ENCODE assay signal across 8 mouse cellular contexts in the genomic region with DNA sequence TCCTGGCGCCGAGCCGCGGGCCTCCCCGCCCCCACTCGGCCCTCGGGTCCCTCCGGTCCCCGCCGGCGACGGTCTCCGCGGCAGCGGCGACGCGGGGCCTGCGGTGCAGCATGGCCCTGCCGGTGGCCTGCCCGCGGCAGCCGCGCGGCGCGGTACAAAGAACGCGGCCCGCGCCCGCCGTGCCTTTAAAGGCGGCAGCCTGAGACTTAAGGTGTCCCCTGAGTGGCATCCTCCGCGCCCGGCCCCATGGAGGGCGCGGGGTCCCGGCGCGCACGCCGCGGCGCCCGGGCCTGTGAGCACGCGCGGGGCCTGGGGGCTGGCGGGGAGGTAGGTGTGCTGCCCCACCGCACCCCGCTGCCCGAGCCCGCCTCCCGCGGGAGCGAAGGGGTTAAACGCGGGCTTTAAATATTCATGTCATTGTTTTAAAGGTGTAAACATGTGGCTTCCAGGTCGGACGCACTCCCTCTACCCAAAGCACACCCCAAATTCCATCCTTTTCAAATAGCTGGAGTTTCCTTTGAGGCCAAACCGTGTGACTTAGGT. TPM values are rescaled to one million over a fixed set of nuclear protein-coding genes. Genes with fewer than 3 reads are reported as not detected.
DNase-seq lines count a peak whose midpoint lies in the region; ATAC-seq and TF ChIP-seq lines count a peak whose summit lies in the region.

No protein-coding gene starts in this region.

- peak overlapping the region; percentile 84 for H3K4me3 ChIP-seq in cortical plate, adult 2 months (ENCODE audit: insufficient read depth, low read length)
- H3K4me3 ChIP-seq in intestine, embryonic 15.5 days (replicated peaks) = peak overlapping the region; percentile 98
- H3K4me3 ChIP-seq in limb, embryonic 14.5 days (replicated peaks; ENCODE audit: low read length) = peak overlapping the region; percentile 94
- H3K4me3 ChIP-seq in midbrain, embryonic 14.5 days (replicated peaks; ENCODE audit: low read depth, low read length) = peak overlapping the region; percentile 98
- H3K4me3 ChIP-seq in stomach, embryonic 16.5 days (replicated peaks; ENCODE audit: low read length) = peak overlapping the region; percentile 90

- H3K4me2 ChIP-seq in intestine, embryonic 15.5 days (replicated peaks) = peak overlapping the region; percentile 54
- peak overlapping the region; percentile 60 for H3K4me2 ChIP-seq in limb, embryonic 14.5 days (replicated peaks; ENCODE audit: low read depth, low read length, severe bottlenecking)
- peak overlapping the region; percentile 68 for H3K4me2 ChIP-seq in midbrain, embryonic 14.5 days (ENCODE audit: low read length)
- H3K4me2 ChIP-seq in stomach, embryonic 16.5 days (ENCODE audit: low read depth, low read length) = peak overlapping the region; percentile 84

- H3K36me3 ChIP-seq in intestine, embryonic 15.5 days = peaks cover 9% of the 10 kb centered on the region
- peaks cover 21% of the 10 kb centered on the region for H3K36me3 ChIP-seq in limb, embryonic 14.5 days (ENCODE audit: control insufficient read depth, insufficient read depth, low read length)
- H3K36me3 ChIP-seq in midbrain, embryonic 14.5 days (ENCODE audit: control insufficient read depth, insufficient read depth, low read length) = peaks cover 25% of the 10 kb centered on the region
- H3K36me3 ChIP-seq in stomach, embryonic 16.5 days (ENCODE audit: control insufficient read depth, insufficient read depth, low read length) = peaks cover 3% of the 10 kb centered on the region; the same call in 1 of the 2 replicates

- no peak for TF ChIP-seq CTCF in cortical plate, adult 2 months (IDR thresholded peaks at IDR 0.05; ENCODE audit: extremely low read depth, insufficient read depth, low read length)

- H3K9ac ChIP-seq in intestine, embryonic 15.5 days = peak overlapping the region; percentile 99
- peak overlapping the region; percentile 99 for H3K9ac ChIP-seq in limb, embryonic 14.5 days (ENCODE audit: low read depth, low read length, severe bottlenecking)
- peak overlapping the region; percentile 98 for H3K9ac ChIP-seq in midbrain, embryonic 14.5 days (replicated peaks; ENCODE audit: low read length)
- peak overlapping the region; percentile 99 for H3K9ac ChIP-seq in stomach, embryonic 16.5 days (ENCODE audit: low read length)

- peaks cover 4% of the 10 kb centered on the region for H3K4me1 ChIP-seq in cortical plate, adult 2 months (ENCODE audit: control insufficient read depth, insufficient read depth, low read length)
- peaks cover 12% of the 10 kb centered on the region; the same call in 1 of the 2 replicates for H3K4me1 ChIP-seq in intestine, embryonic 15.5 days (replicated peaks)
- peaks cover 11% of the 10 kb centered on the region; the same call in 1 of the 2 replicates for H3K4me1 ChIP-seq in limb, embryonic 14.5 days (ENCODE audit: control insufficient read depth, insufficient read depth, low read length)
- H3K4me1 ChIP-seq in midbrain, embryonic 14.5 days (ENCODE audit: control insufficient read depth, insufficient read depth, low read length) = peaks cover 20% of the 10 kb centered on the region
- H3K4me1 ChIP-seq in stomach, embryonic 16.5 days (ENCODE audit: control insufficient read depth, insufficient read depth, low read length) = peaks cover 7% of the 10 kb centered on the region

- peak; percentile 48 for DNase-seq in right cerebral cortex, adult 18-20 months
- no peak for DNase-seq in right cerebral cortex, postnatal 25 days
- DNase-seq in gastrocnemius, adult 8-10 months (ENCODE audit: low spot score in 2 of 2) = peak; percentile 56 to 63
- DNase-seq in limb, embryonic 14.5 days (ENCODE audit: low spot score) = peak; percentile 58
- peak; percentile 84 for DNase-seq in midbrain, embryonic 14.5 days

- H3K9me3 ChIP-seq in intestine, embryonic 15.5 days = no peaks in the 10 kb centered on the region
- no peaks in the 10 kb centered on the region for H3K9me3 ChIP-seq in limb, embryonic 14.5 days (ENCODE audit: control insufficient read depth, low read length)
- no peaks in the 10 kb centered on the region for H3K9me3 ChIP-seq in midbrain, embryonic 14.5 days (ENCODE audit: control insufficient read depth, low read length)
- H3K9me3 ChIP-seq in stomach, embryonic 16.5 days (replicated peaks; ENCODE audit: control insufficient read depth, low read length) = no peaks in the 10 kb centered on the region

- no peaks in the 10 kb centered on the region for H3K27me3 ChIP-seq in intestine, embryonic 15.5 days (replicated peaks)
- H3K27me3 ChIP-seq in limb, embryonic 14.5 days (ENCODE audit: control insufficient read depth, insufficient read depth, low read length) = no peaks in the 10 kb centered on the region
- no peaks in the 10 kb centered on the region for H3K27me3 ChIP-seq in midbrain, embryonic 14.5 days (ENCODE audit: control insufficient read depth, insufficient read depth, low read length)
- no peaks in the 10 kb centered on the region for H3K27me3 ChIP-seq in stomach, embryonic 16.5 days (ENCODE audit: control insufficient read depth, insufficient read depth, low read length)

- H3K27ac ChIP-seq in cortical plate, adult 2 months (ENCODE audit: insufficient read depth, low read length) = peak overlapping the region; percentile 96
- H3K27ac ChIP-seq in intestine, embryonic 15.5 days = peak overlapping the region; percentile 99
- peak overlapping the region; percentile 100 for H3K27ac ChIP-seq in limb, embryonic 14.5 days (replicated peaks; ENCODE audit: low read depth, low read length)
- peak overlapping the region; percentile 100 for H3K27ac ChIP-seq in midbrain, embryonic 14.5 days (replicated peaks; ENCODE audit: low read depth, low read length)
- H3K27ac ChIP-seq in stomach, embryonic 16.5 days (ENCODE audit: low read length) = peak overlapping the region; percentile 99

- under 1% methylated on average over 63 of the region's 63 CpGs for WGBS in intestine, embryonic 15.5 days
- under 1% methylated on average over 40 of the region's 63 CpGs for WGBS in limb, embryonic 14.5 days
- WGBS in midbrain, embryonic 14.5 days = under 1% methylated on average over 62 of the region's 63 CpGs
- WGBS in stomach, embryonic 16.5 days = under 1% methylated on average over 62 of the region's 63 CpGs

- no peak for TF ChIP-seq POLR2A in cortical plate, adult 2 months (IDR thresholded peaks at IDR 0.05; ENCODE audit: extremely low read depth, insufficient read depth, low read length)
- TF ChIP-seq POLR2A in limb, embryonic 14.5 days (IDR thresholded peaks at IDR 0.05; ENCODE audit: borderline replicate concordance, extremely low read depth, insufficient read depth, insufficient read length) = 0 out of 2 replicates have a peak, but pooled peaks have one; percentile 25

- ATAC-seq in intestine, embryonic 15.5 days = peak; percentile 67
- peak; percentile 53 for ATAC-seq in limb, embryonic 14.5 days (ENCODE audit: low FRiP score, low read depth)
- ATAC-seq in midbrain, embryonic 14.5 days (ENCODE audit: low FRiP score, low TSS enrichment) = peak; percentile 57
- ATAC-seq in stomach, embryonic 16.5 days (ENCODE audit: insufficient read depth, low FRiP score) = peak; percentile 59

RNA-seq across cellular contexts. Expression of gene Sephs1, which starts 1.0 kb away (rescaled TPM):
- polyA plus RNA-seq in cortical plate, adult 2 months (2012; rRNA removed) = 16.7 and 17.5 TPM in 2 replicates
- 10 to 100 TPM; 18.2 to 22.6 (median 19.5) TPM for total RNA-seq in gastrocnemius, adult 8-10 months (2022)
- polyA plus RNA-seq in intestine, embryonic 15.5 days (2015; fragmentation: Nextera tagmentation; extraction: Ambion mirVana) = 58.8 and 62.4 TPM in 2 replicates
- 75.7 and 78.8 TPM in 2 replicates for polyA plus RNA-seq in limb, embryonic 14.5 days (2012; rRNA removed)
- polyA plus RNA-seq in limb, embryonic 14.5 days (2014; fragmentation: Nextera tagmentation; extraction: Ambion mirVana) = 91.1 and 97.8 TPM in 2 replicates
- polyA plus RNA-seq in midbrain, embryonic 14.5 days (2014; fragmentation: Nextera tagmentation; extraction: Ambion mirVana) = 50.9 and 83.9 TPM in 2 replicates
- polyA plus RNA-seq in stomach, embryonic 16.5 days (2015; fragmentation: Nextera tagmentation; extraction: Ambion mirVana) = 50.2 and 53.0 TPM in 2 replicates

RNA-seq across cellular contexts. Expression of gene Phyh, which starts 36.5 kb away (rescaled TPM):
- polyA plus RNA-seq in cortical plate, adult 2 months (2012; rRNA removed) = 125 and 133 TPM in 2 replicates
- 100 to 1,000 TPM; 155 to 199 (median 177) TPM for total RNA-seq in gastrocnemius, adult 8-10 months (2022)
- 80.1 and 83.7 TPM in 2 replicates for polyA plus RNA-seq in intestine, embryonic 15.5 days (2015; fragmentation: Nextera tagmentation; extraction: Ambion mirVana)
- 30.9 and 31.0 TPM in 2 replicates for polyA plus RNA-seq in limb, embryonic 14.5 days (2012; rRNA removed)
- polyA plus RNA-seq in limb, embryonic 14.5 days (2014; fragmentation: Nextera tagmentation; extraction: Ambion mirVana) = 46.0 and 50.2 TPM in 2 replicates
- 63.1 and 64.3 TPM in 2 replicates for polyA plus RNA-seq in midbrain, embryonic 14.5 days (2014; fragmentation: Nextera tagmentation; extraction: Ambion mirVana)
- polyA plus RNA-seq in stomach, embryonic 16.5 days (2015; fragmentation: Nextera tagmentation; extraction: Ambion mirVana) = 82.6 and 86.8 TPM in 2 replicates
